Mouse (Mus musculus) midbrain, embryonic 15.5 days (tissue): ENCODE measurements around the gene Zfp597. TPM values are rescaled to one million over a fixed set of nuclear protein-coding genes. Genes with fewer than 3 reads are reported as not detected.
A peak's percentile ranks its signal among the peaks of the same experiment; 100 is the strongest.
"Not testable (repeated sequence)": the region's sequence is repeated elsewhere in the genome, so short reads cannot be mapped to it uniquely, and the experiment has no call there.

Source experiments
- ATAC-seq: fragments of 200-750 bp; cut with Nextera tagmentation; replicated peaks from 2 replicates; pipeline ENCODE4 v1.8.0; 2017; ENCODE audit warnings: moderate TSS enrichment
- H3K27ac ChIP-seq: fragments of 300-500 bp; sonication (generic); 2 replicates; pipeline ENCODE4 v1.5.1; 2015; ENCODE audit warnings: mild to moderate bottlenecking, inconsistent platforms
- H3K27me3 ChIP-seq: fragments of 300-500 bp; sonication (generic); replicated peaks from 2 replicates; pipeline ENCODE4 v1.6.1; 2015; ENCODE audit warnings: inconsistent platforms
- H3K36me3 ChIP-seq: fragments of 300-500 bp; sonication (generic); replicated peaks from 2 replicates; pipeline ENCODE4 v1.6.1; 2015; ENCODE audit warnings: inconsistent platforms
- H3K4me1 ChIP-seq: fragments of 300-500 bp; sonication (generic); 2 replicates; pipeline ENCODE4 v1.6.1; 2015; ENCODE audit warnings: inconsistent platforms
- H3K4me2 ChIP-seq: fragments of 300-500 bp; sonication (generic); 2 replicates; pipeline ENCODE4 v1.6.1; 2015; ENCODE audit warnings: inconsistent platforms, mild to moderate bottlenecking, moderate library complexity
- H3K4me3 ChIP-seq: fragments of 300-500 bp; sonication (generic); 2 replicates; pipeline ENCODE4 v1.5.1; 2015; ENCODE audit warnings: mild to moderate bottlenecking, inconsistent platforms
- H3K9ac ChIP-seq: fragments of 300-500 bp; sonication (generic); 2 replicates; pipeline ENCODE4 v1.6.1; 2015; ENCODE audit warnings: mild to moderate bottlenecking, inconsistent platforms
- H3K9me3 ChIP-seq: fragments of 300-500 bp; sonication (generic); 2 replicates; pipeline ENCODE4 v1.6.1; 2016; ENCODE audit warnings: inconsistent platforms
- WGBS: fragments of 180-500 bp; shearing (Covaris S2); methylation state at CpG from one replicate; pipeline ENCODE4 v1.1.7; 2015; ENCODE audit warnings: mixed read lengths; 5-methylcytosine and 5-hydroxymethylcytosine counted together
- polyA plus RNA-seq: library from polyadenylated mRNA; unstranded; fragments of >200 nt; fragmentation: Nextera tagmentation; extraction: Ambion mirVana; gene quantifications from 2 replicates; pipeline ENCODE4 v1.2.1, GENCODE M21; 2015

Zfp597 gene
- polyA plus RNA-seq, 1 experiment from 2014 or later: 19.2 TPM

GRCm38 (mm10) chr16:3852586-3852985 is 31.8 kb downstream of the Zfp597 start:
- H3K9ac ChIP-seq: no peak overlapping the region
- no peaks in the 10 kb centered on the region for H3K9me3 ChIP-seq
- H3K27me3 ChIP-seq: no peaks in the 10 kb centered on the region
- H3K27ac ChIP-seq: no peak overlapping the region
- no peak for ATAC-seq
- no peak overlapping the region for H3K4me2 ChIP-seq
- H3K4me1 ChIP-seq: peaks cover 12% of the 10 kb centered on the region
- H3K4me3 ChIP-seq: no peak overlapping the region
- 40% methylated on average over 12 of the region's 12 CpGs for WGBS
- no peaks in the 10 kb centered on the region for H3K36me3 ChIP-seq

DNA sequence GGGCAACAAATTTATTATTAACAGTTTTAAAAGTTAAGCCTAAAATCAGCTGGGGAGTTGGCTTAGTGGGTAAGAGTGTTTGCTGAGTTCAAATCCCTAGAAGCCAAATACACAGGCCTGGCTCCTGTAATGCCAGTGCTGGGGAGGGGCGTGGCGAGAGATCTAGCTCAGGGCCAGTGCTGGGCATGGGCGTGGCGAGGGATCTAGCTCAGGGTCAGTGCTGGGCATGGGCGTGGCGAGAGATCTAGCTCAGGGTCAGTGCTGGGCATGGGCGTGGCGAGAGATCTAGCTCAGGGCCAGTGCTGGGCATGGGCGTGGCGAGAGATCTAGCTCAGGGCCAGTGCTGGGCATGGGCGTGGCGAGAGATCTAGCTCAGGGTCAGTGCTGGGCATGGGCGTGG is 33.1 kb downstream of the Zfp597 start:
- not testable (repeated sequence) for H3K36me3 ChIP-seq, H3K4me2 ChIP-seq, H3K9ac ChIP-seq, ATAC-seq, H3K27ac ChIP-seq, H3K9me3 ChIP-seq, H3K4me3 ChIP-seq, H3K27me3 ChIP-seq
- 88% methylated on average over 13 of the region's 13 CpGs for WGBS
- H3K4me1 ChIP-seq: peaks cover 14% of the 10 kb centered on the region

DNA sequence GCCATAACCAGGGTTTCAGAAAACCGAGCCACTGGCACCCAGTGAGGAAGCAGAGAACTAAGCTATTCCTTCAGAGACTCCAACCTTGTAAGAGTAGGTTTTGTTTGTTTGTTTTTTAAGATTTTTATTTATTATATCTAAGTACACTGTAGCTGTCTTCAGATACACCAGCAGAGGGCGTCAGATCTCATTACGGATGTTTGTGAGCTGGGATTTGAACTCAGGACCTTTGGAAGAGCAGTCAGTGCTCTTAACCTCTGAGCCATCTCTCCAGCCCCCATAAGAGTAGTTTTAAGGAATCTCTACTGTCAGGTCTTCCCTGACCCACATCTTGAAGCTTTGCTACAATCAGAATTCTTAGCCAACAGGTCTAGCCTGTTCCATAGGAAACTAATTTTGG is 35.9 kb downstream of the Zfp597 start:
- no peak for ATAC-seq
- 68% methylated on average over 3 of the region's 3 CpGs for WGBS
- Histone ChIP-seq H3K27me3 (no peaks in the 10 kb centered on the region), H3K9ac (no peak overlapping the region), H3K4me3 (no peak overlapping the region), H3K4me2 (no peak overlapping the region), H3K4me1 (peaks cover 14% of the 10 kb centered on the region), H3K36me3 (no peaks in the 10 kb centered on the region), H3K27ac (no peak overlapping the region), H3K9me3 (no peaks in the 10 kb centered on the region)

DNA sequence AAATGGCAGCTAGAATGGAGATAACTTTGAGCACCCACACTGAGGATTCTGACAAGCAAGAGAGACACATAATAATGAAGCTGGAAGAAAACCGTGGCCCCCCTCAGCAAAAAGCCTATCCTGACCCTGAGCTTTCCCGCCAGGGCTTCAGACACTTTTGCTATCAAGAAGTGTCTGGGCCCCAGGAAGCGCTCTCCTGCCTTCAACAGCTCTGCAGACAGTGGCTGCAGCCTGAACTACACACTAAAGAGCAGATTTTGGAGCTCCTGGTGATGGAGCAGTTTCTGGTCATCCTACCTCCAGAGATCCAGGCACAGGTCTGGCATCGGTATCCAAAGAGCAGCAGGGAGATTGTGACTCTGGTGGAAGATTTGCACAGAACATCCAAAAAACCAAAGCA is 36.5 kb downstream of the Zfp597 start:
- peaks cover 14% of the 10 kb centered on the region for H3K4me1 ChIP-seq
- no peak overlapping the region for H3K27ac ChIP-seq
- no peaks in the 10 kb centered on the region for H3K36me3 ChIP-seq
- H3K9ac ChIP-seq: peak overlapping the region; percentile 75; the same call in 1 of the 2 replicates
- ATAC-seq: no peak
- H3K4me2 ChIP-seq: peak overlapping the region; percentile 66
- no peaks in the 10 kb centered on the region for H3K9me3 ChIP-seq
- H3K27me3 ChIP-seq: no peaks in the 10 kb centered on the region
- H3K4me3 ChIP-seq: peak overlapping the region; percentile 85
- 64% methylated on average over 4 of the region's 4 CpGs for WGBS

DNA sequence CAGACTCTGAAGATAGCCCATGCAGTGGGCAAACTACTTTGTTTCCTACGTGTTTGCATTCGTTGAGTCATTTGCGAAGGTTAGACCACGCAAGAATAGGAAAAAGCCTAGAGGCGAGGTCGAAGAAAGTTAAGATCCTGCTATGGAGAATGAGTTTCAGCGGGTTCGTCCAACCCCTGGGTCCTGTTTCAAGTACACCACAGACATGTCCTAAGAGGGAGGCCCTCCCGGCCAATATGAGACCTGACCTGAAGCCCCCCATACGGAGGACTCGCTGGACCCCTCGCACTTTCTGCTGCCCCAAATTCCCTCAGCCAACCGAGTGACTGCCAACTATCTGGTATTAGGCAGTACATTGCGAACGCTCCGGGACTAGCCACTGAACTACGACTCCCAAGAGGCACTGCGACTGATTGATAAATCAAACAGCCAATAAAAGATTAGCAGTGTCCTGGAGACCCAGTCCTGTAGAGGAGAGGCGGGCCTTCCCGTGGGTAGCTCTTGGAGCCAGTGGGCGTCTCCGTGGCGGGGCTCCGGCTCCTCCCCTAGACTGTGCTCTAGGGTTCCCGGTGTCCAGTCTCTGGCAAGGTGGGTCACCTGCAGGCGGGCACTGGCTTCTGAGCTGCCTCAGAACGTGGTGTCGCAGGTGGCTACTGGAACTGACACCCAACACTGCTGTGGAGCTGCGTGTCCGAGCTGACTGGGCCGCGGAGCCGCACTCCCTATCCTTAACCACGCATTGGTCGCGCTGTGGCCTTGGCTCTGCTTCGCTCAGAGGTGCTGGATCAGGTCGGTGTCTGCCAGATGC is 37.4 kb downstream of the Zfp597 start, which contains the start of gene Zfp174:
Gene Zfp174, plus strand, starts transcription at position 558 of the 808 bp plus-strand sequence.
- Histone ChIP-seq H3K9ac (peak within 1 kb of the TSS; percentile 75), H3K27ac (peak within 1 kb of the TSS; percentile 69), H3K9me3 (no peaks in the 10 kb centered on the region), H3K4me3 (peak within 1 kb of the TSS; percentile 85), H3K4me1 (peaks cover 14% of the 10 kb centered on the region), H3K27me3 (no peaks in the 10 kb centered on the region), H3K4me2 (peak within 1 kb of the TSS; percentile 66), H3K36me3 (no peaks in the 10 kb centered on the region)
- WGBS: 3% methylated on average over 38 of the region's 38 CpGs
- peak; percentile 99 for ATAC-seq

GRCm38 (mm10) chr16:3843796-3844195 is 40.6 kb downstream of the Zfp597 start:
- no peaks in the 10 kb centered on the region for H3K27me3 ChIP-seq
- WGBS: 77% methylated on average over 1 of the region's 1 CpGs
- no peak overlapping the region for H3K27ac ChIP-seq
- peaks cover 11% of the 10 kb centered on the region for H3K4me1 ChIP-seq
- no peak for ATAC-seq
- H3K4me2 ChIP-seq: no peak overlapping the region
- H3K9ac ChIP-seq: no peak overlapping the region
- no peaks in the 10 kb centered on the region for H3K9me3 ChIP-seq
- no peak overlapping the region for H3K4me3 ChIP-seq
- H3K36me3 ChIP-seq: no peaks in the 10 kb centered on the region

DNA sequence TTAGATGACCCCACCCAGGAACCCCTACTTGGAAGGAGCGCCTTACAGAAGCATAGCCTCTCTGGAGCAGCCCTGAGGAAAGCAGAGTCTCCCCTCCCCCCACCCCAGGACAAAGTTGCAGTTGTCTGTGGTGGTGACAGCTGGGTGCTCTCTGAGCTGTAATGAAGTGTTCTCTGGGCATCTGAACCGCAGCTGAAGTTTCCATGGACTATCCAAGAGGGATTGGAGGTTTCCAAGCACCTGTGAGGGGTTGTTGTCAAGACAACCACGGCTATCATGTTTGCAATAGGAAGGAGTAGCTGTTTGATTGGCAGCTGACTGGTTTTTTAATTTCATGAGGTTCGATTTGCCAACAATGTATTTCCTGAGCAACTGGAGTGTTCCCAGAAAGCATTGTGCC is 41.4 kb downstream of the Zfp597 start:
- Histone ChIP-seq H3K9me3 (no peaks in the 10 kb centered on the region), H3K27me3 (no peaks in the 10 kb centered on the region), H3K4me2 (no peak overlapping the region), H3K4me1 (peaks cover 5% of the 10 kb centered on the region), H3K4me3 (no peak overlapping the region), H3K9ac (no peak overlapping the region), H3K36me3 (no peaks in the 10 kb centered on the region), H3K27ac (no peak overlapping the region)
- ATAC-seq: no peak
- 30% methylated on average over 4 of the region's 4 CpGs for WGBS

- Histone ChIP-seq H3K9me3 (no peaks in the 10 kb centered on the region), H3K4me1 (no peaks in the 10 kb centered on the region), H3K36me3 (no peaks in the 10 kb centered on the region), H3K4me3 (no peak overlapping the region), H3K4me2 (no peak overlapping the region), H3K9ac (no peak overlapping the region), H3K27me3 (no peaks in the 10 kb centered on the region), H3K27ac (no peak overlapping the region)
- no peak for ATAC-seq
- 68% methylated on average over 17 of the region's 17 CpGs for WGBS
These were observed 45.0 kb downstream of the Zfp597 start for GRCm38 (mm10) chr16:3839157-3839885.

DNA sequence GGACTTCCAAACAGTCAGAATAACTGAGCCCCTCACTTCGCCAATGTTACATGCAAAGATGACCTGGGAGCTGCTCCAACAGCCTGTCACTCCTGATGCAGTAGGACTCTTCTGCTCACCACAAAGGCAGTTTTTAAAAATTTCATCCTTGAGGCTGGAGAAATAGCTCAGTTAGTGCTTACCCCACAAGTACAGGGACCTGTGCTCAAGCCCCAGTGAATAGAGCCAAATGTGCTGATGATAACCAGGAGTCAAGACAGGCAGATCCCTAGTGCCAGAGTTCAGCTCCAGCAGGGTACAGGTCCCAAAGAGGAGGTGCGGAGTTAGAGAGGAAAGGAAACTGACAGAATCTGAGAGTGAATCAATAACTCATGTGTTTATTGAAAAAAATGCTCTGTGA is 48.9 kb downstream of the Zfp597 start:
- Histone ChIP-seq H3K4me3 (no peak overlapping the region), H3K27me3 (no peaks in the 10 kb centered on the region), H3K27ac (no peak overlapping the region), H3K9ac (no peak overlapping the region), H3K4me2 (no peak overlapping the region), H3K9me3 (no peaks in the 10 kb centered on the region), H3K4me1 (no peaks in the 10 kb centered on the region), H3K36me3 (no peaks in the 10 kb centered on the region)
- 89% methylated on average over 2 of the region's 2 CpGs for WGBS
- no peak for ATAC-seq

- H3K27ac ChIP-seq: no peak within 1 kb of the TSS
- H3K9ac ChIP-seq: no peak within 1 kb of the TSS
- no peaks in the 10 kb centered on the region for H3K4me1 ChIP-seq
- H3K27me3 ChIP-seq: no peaks in the 10 kb centered on the region
- no peak within 1 kb of the TSS for H3K4me3 ChIP-seq
- H3K36me3 ChIP-seq: no peaks in the 10 kb centered on the region
- no peaks in the 10 kb centered on the region for H3K9me3 ChIP-seq
- ATAC-seq: no peak
- no peak within 1 kb of the TSS for H3K4me2 ChIP-seq
These were observed 53.7 kb downstream of the Zfp597 start, which contains the start of gene Olfr15 for GRCm38 (mm10) chr16:3830588-3831109. TSS of gene Olfr15 (plus strand) at chr16:3830878.

DNA sequence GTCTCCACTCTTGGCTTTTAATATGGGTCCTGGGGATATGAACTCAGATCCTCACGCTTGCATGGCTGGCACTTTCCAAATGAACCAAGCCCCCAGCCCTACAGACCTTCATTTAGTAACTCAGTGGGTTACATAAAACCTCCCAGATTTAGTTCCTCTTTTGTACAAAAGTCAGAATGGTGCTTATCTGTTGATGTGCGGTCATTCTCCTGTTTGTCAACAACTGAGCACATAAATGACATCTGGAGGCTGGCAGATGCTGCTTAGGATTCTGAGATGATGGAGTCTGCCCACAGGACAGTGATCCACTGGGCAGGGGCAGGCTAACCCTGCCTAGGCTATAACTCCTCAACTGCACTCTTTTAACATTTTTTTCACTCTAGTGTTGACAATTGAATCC is 54.6 kb downstream of the Zfp597 start:
- 91% methylated on average over 2 of the region's 2 CpGs for WGBS
- H3K9me3 ChIP-seq: no peaks in the 10 kb centered on the region
- H3K4me3 ChIP-seq: no peak overlapping the region
- ATAC-seq: no peak
- H3K4me1 ChIP-seq: no peaks in the 10 kb centered on the region
- H3K36me3 ChIP-seq: no peaks in the 10 kb centered on the region
- no peak overlapping the region for H3K4me2 ChIP-seq
- H3K27ac ChIP-seq: no peak overlapping the region
- H3K9ac ChIP-seq: no peak overlapping the region
- no peaks in the 10 kb centered on the region for H3K27me3 ChIP-seq

DNA sequence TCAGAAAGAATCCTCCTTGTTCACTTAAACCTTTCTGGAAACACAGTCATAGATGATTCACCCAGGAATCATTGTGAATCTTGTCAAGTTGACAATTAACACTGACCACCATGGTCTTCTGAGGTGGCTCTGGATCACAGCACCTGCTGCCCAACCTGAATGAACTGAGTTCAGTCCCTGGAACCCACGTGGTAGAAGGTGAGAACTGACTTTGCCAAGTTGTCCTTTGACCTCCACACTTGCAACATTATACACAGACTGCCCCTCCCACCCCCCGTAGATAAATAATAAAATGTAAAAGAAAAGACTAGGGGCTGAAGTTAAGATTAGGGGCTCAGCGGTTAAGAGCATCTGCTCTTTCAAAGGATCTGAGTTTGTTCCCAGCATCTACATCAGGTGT is 56.3 kb downstream of the Zfp597 start:
- Histone ChIP-seq H3K36me3 (no peaks in the 10 kb centered on the region), H3K27ac (no peak overlapping the region), H3K9ac (no peak overlapping the region), H3K9me3 (no peaks in the 10 kb centered on the region), H3K4me2 (no peak overlapping the region), H3K4me1 (no peaks in the 10 kb centered on the region), H3K4me3 (no peak overlapping the region), H3K27me3 (no peaks in the 10 kb centered on the region)
- WGBS: 61% methylated on average over 3 of the region's 3 CpGs
- no peak for ATAC-seq
